Mouse (Mus musculus): ENCODE measurements at regions not wholly inside any gene's neighbourhood (a gene's known extent, or its start where the extent isn't known, plus 50 kb on each side); places are given as distances from the start of the nearest gene placed in this dataset.
A peak's percentile ranks its signal among the peaks of the same experiment; 100 is the strongest.

DNA sequence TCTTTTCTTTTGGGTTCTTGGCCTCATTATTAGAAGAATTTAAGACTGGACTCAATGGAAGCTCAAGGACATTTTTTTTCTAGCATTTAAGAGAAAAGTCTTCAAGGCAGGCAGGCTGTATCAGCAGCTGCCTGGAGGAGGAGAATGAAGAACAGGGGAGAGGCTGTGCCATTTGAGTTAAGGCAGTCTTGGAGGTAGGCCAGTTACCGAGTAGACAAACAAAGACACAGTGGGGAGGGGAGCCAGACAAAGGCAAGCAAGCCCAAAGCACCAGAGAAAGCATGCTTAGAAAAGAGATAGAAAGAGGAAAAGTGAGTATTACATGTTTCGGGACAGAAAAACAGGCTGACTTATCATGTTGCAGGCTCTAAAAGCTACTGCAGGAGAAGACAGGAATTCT is 392.0 kb downstream of the Igsf11 start:
- no peak for DNase-seq (ENCODE audit: low read depth, low spot score)

DNA sequence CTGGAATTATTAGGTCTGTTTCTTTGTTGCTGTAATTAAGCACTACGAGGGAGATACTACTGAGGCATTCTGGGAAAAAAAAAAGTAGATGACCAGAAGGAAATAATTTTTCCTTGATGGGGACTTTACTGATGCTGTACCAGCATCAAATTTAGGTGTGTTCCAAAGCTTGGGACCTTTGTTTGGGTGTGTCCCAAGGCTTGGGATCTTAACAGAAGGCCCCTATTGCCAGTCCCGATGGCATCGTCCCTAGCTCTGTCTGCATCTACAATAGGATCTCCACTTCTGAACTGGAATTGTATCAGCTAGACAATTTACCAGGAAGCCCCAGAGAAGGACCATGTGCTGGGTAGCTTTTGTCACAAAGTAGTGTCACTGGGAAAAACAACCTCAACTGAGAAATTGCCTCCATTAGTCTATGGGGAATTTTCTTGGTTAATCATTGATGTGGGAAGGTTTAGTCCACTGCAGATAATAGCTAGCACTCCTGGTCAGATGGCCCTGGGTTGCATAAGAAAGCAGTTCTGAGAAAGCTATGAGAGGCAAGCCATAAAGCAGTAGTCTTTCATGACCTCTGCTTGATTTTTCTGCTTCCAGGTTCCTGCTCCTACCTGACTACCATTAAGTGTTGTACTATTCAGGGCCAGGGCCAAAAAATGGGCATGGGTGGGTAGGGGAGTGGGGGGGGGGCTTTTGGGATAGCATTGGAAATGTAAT is 392.7 kb downstream of the Igsf11 start:
- DNase-seq (ENCODE audit: low read depth, low spot score): no peak

DNA sequence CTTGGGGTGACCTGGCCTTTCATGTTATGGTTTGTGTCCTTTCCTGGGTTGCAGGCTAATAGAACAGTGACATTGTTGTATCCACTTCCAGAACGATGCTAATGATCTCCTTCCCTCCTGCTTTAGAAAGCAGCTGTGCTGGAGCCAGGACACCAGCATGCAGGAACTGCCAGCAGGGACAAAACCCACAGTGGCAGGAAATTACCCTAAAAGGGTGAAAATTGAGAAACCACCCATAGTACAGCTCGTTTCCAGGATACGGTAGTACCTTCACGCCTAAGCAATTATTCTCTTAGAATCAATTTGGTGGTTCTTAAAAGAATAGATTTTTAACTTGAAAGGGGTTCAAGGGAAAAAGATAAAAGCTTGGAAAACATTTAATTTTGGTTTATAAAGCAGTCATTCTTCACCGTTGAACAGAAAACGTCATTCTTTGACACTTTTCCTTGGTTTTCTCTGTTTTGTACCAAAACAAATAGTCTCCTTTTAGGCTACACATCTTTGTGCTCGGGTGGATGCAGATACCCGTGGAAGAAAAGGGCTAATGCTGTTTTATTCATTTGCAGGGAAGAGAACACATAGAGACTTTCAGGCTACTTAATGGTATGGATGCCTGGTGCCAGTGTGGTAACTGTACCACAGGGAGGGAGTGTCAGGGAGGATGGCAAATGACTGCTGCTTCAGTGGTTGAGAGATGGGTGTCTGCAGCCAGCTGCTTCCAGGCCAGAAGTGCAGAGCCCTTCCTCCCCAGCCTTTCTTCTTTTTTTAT is 394.5 kb downstream of the Igsf11 start:
- no peak for DNase-seq (ENCODE audit: low read depth, low spot score)

DNA sequence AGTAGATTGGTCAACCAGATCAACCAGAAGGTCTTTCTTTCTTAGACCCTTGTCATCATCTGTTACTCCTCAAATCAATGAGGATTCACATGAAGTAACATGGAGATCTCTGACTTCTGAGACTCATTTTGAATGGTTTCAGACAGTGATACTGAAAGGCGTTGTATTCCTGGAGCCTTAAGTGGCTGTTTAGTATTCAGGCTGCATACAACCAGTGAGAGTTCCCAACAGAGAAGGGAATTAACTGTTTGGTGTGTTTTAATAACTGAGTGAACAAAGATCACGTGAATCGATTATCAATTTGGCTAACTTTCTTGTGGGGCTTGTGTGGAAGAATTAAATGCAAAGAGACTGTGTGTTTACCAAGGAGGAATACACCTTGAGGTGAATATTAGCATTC is 406.4 kb downstream of the Igsf11 start:
- DNase-seq (ENCODE audit: low read depth, low spot score): no peak

DNA sequence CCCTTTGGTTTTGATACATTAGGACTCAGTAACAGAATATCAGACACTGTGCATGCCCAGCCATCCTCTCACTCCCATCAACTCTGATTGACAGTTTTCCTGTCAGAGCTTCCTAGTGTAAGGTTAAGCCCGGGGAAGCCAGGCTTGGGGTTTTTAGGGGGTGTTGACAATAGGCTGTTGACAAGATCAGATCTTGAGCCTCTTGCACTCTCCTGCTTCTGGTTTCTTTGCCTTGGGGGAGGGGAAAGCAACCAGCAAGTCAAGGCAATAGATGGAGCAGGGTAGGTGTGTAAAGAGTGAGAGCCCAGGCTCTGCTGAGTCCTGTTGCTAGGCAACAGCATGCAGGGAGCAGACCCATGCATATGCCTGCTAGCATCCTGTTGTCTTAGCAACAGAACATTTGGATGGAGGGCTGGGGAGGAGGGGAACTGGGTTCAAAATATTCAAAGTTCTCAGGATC is 410.5 kb downstream of the Igsf11 start:
- no peak for DNase-seq (ENCODE audit: low read depth, low spot score)

DNA sequence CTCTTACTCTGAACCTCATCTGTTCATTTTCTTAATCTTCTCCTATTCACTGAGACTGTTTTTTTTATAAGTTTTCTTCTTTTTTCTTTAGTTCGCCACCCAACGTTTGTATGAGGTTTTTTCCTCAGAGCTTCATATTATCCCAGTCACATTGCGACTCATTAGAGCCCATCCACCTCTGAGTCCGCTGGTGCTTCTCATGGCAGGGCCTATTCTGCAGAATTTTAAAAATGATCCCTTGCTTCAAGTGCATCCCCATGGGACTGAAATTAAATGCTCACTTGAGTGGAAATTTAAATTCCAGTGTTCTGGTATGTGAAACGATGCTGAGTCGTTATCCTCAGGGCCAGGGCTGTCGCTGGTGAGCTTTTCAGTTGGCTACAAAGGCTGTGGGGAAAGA is 410.9 kb downstream of the Igsf11 start:
- DNase-seq (ENCODE audit: low read depth, low spot score): no peak

- DNase-seq (ENCODE audit: low read depth, low spot score): no peak
Observed at GRCm38 (mm10) chr16:39307951-39308350, 415.5 kb downstream of the Igsf11 start.

DNA sequence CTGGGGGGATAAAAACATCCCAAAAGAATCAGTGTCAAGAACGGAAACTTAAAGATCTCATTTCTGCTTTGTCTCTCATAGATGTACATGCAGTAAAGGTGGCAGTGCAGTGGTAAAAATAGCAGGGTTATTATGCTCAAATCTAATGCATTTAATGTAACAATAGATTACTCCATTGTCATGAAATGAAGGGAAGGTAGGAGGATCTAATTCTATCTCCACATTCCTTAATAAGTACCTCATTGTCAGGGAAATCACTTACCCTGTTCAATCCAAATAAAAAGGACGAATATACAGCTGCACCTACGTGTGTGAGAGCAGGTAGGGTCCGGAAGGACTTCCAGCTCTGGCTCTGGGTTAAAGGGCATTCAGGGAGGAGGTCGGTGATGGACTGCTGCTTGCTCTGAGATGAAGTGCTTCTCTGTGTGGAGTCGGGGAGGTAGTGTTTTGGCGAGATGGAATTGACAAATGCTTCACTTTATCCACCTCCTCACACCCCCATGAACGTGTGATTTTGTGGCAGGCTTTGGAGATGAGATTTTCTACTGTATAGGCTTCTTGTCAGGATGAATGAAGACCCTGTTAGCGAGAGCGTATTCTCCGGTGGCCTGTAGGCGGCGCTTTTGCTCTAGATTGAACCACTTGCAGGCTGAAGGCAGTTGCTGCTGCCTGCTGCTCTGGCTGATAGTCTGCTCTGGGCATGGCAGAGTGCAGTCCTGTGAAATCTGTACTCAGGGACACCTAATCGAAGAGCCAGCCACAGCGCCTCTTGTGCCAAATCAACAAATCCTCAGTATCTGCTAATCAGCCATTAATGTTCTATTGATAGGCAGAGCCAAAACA is 424.5 kb downstream of the Igsf11 start:
- DNase-seq (ENCODE audit: low read depth, low spot score): peak; percentile 81

GRCm38 (mm10) chr16:39325627-39326026 is 433.2 kb downstream of the Igsf11 start:
- DNase-seq (ENCODE audit: low read depth, low spot score): no peak

GRCm38 (mm10) chr16:39363657-39364056 is 471.2 kb downstream of the Igsf11 start:
- DNase-seq (ENCODE audit: low read depth, low spot score): peak; percentile 10

- no peak for DNase-seq (ENCODE audit: low read depth, low spot score)
Observed at GRCm38 (mm10) chr16:39368276-39368675, 475.8 kb downstream of the Igsf11 start.

DNA sequence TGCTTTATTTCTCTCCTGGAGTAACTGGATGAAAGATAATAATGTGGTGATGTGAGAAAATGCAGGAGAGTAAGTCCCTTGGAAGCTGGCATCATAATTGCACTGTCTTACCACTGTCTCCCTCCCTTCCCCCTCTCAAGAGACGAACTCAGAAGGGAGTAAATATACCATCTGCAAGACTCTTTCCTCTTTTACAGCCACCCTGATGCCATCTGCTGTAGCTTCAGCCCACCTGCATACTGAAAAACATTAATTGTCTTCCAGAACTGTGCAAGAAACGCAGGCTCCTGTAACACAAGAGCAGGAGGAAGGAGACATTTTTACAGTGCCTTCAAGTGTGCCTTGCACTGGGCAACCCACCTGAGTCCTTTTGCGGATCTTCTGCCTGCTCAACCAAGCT is 482.1 kb downstream of the Igsf11 start:
- DNase-seq (ENCODE audit: low read depth, low spot score): no peak

DNA sequence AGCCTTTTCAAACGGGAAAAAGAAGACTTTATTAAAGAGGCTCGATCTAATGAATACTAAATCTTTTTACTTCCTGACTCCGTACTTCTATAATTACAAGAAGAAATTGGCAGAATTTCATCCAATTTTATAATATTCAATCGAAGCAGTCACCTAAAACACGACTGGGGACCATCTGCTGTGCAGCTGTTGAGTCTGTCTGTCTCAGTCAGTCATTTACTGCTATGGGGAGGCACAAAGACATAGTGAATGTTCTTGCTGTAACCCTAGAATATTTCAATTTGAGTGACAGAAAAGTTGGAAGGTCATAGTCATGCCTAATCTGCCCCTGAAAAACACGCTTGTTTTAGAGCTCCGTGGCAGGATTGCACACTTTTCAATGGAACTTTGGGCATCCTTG is 487.5 kb downstream of the Igsf11 start:
- DNase-seq (ENCODE audit: low read depth, low spot score): no peak

DNA sequence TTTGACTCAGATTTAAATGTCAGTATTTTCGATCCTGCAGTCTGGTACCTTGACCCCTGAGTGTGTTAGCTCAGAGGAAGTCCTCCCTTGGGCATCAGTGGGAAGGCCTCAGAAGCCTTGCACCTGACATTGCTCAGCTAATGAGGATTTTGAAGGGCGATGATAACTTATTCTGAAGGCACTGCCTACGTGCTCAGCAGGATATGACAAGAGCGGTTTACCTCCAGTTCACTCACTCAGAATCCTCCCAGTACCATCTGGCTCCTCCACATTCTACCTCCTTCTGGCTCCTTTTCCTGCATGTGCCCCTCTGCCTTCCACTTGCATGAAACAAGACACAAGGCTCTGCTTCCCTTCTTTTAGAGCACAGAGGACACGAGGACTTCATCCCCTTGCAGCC is 497.5 kb downstream of the Igsf11 start:
- DNase-seq (ENCODE audit: low read depth, low spot score): no peak

DNA sequence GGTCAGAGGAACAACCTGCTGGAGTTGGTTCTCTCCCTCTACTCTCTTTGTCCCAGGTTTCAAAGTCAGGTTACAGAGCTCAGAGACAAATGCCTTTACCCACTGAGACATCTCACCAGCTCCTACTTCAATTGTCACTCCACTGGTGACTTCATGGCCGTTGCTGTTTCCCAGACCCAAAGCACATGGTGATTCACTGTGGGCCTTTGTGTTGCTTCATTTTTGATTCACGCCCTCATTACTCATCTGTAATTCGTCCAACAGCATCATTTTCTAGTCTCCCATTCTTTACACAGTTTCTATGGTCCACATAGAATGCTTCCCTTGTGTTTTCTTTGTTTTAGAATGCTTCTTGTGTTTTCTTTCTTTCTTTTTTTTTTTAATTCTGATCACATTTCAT is 498.2 kb downstream of the Igsf11 start:
- DNase-seq (ENCODE audit: low read depth, low spot score): no peak

- no peak for DNase-seq (ENCODE audit: low read depth, low spot score)
Observed at GRCm38 (mm10) chr16:39402101-39402749, 509.8 kb downstream of the Igsf11 start.

DNA sequence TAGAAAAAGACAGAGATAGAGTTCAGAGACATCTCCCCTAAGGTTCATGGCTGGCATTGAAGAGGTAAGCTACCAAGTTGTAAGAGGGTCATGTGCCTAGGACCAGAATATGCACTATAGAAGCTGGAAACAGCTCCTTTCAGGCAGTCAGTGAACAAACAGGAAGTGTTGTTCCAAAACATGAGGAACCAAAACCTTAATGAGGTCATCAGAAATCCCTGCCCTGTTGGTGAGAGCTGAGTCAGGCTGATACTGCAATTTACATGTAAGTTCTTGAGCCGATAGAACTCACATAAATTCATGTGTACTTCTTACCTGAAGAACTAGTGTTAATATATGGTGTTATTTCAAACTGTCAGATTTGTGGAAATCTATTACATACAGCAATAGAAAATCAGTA is 539.1 kb downstream of the Igsf11 start:
- peak; percentile 66 for DNase-seq (ENCODE audit: low read depth, low spot score)

DNA sequence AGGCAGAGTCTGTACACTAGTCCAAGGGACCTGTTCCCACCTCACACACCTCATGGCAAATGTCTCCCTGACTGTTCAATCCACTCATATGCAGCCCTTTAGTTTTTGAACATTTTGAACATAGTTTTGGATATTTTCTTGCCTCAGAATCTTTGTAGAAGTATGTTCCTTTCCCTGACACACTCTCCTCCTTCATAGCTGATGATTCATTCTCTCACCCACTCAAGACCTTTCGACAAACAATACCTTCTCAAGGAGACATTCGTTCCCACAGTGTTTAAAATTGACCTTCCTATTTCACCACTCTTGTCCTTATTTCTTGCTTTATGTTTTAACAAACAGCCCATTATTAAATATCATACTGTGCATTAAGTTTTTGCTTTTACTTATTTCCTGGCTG is 538.4 kb upstream of the Lsamp start:
- DNase-seq (ENCODE audit: low read depth, low spot score): no peak

- no peak for DNase-seq (ENCODE audit: low read depth, low spot score)
Observed at GRCm38 (mm10) chr16:39453400-39454138, 530.6 kb upstream of the Lsamp start.

Data from A20 (cell line).